Mouse (Mus musculus) layer of hippocampus, postnatal 25 days (tissue): ENCODE measurements around the gene Ldlrad3. TPM values are rescaled to one million over a fixed set of nuclear protein-coding genes. Genes with fewer than 3 reads are reported as not detected.

Source experiments
- DNase-seq, 2 experiments: peaks; one replicate each; pipeline ENCODE4 v3.0.0; 2022; ENCODE audit warnings: mixed read lengths in 2 of 2, low spot score in 1 of 2; ENCODE audit errors: extremely low spot score in 1 of 2
- total RNA-seq, 2 experiments: library from RNA; stranded (reverse); gene quantifications; 2 replicates each; pipeline ENCODE4 v1.2.3; 2021

Gene Ldlrad3
- total RNA-seq, 2 experiments from 2014 or later = 9.2 to 11.5 TPM

DNA sequence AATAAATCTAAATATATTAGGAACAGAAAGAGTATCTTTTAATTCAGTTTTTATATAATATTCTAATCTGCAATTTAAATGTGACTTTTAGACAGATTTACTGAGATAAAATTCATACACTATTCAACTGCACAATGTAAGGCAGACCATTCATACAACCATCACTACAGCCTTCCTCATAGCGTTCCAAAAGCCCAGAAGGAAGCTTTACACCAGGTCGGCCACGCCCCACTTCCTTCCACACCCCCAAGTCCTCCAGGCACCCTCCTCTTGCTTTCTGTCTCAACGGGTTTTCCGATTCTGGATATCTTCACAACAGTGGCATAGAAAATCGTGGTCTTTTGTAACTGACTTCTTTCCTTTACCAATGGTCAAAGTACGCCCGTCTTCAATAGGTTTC lies 39.8 kb downstream of the Ldlrad3 start:
- no peak for DNase-seq

DNA sequence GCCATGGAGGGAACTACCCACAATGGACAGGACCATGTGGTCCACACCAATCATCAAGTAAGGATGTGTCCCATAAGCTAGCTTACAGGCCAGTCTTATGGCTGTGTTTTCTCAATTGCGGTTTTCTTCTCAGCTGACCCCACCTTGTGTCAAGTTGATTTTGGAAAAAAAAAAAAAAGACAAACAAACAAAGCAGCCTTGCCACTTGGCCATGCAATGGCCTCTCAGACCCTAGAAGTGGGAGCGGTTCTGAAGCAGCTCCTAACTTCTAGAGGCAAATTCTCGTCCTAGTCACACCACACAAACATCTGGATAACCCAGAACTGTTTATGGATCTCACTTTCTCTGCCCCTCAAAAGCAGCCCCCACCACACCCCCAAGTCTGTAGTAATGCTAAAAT lies 41.1 kb downstream of the Ldlrad3 start:
- DNase-seq = no peak

DNA sequence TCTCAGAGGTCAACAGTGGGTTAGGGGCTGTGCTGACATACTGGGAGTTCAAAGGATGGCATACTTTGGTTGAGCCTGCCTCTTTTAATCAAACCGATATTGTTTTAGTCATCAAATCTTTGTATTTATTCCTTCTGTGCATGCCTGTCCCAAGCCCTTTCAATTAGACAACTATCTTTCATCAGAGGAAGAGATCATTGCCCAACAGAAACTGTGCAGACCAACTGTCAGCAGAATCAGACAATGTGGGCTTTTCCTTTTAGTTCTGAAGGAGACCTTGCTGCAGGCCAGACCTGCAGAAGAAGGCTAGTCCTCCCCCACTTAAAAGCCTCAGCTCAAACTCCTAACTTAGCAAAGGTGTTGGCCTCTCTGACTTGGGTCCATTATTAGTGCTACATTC lies 41.9 kb downstream of the Ldlrad3 start:
- no peak for DNase-seq

- no peak for DNase-seq
These were observed 43.4 kb downstream of the Ldlrad3 start for GRCm38 (mm10) chr2:102142654-102143271.

DNA sequence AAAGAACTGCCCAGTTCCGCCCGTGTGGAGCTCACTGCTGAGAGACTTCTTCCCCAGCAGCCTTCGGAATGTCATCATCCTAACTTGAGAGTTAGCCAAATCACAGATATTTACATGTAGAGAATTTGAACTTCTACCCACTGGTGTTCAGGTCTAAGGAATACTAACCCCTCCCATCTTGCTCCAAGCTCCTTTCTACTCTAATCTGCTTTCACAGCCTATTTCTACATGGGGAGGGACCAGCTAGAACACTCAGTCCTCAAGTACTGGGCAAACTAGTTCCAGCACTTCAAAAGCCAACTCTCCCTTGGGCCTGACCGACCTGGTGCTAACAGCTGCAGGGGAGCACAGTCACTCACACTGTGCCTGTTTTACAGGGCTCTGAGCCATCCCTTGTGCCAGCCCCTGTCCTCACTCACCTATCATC lies 44.0 kb downstream of the Ldlrad3 start:
- DNase-seq = no peak

DNA sequence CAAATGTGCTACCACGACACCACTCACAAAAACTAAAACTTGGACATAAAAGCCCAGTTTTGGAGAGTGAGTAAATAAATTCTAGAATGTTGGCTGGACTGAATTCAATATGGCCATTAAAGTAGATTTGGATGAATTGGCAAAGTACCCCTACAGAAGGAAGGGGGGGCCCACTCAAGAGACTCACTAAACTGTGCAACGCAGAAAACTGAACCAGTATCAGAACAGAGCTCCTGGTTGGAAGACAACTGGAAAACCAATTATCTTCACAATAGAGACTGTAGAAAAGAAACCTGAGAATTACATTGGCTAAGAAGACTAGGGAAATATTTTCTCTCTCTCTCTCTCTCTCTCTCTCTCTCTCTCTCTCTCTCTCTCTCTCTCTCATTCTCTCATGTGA lies 45.0 kb downstream of the Ldlrad3 start:
- DNase-seq = no peak

GRCm38 (mm10) chr2:102137922-102138321 lies 48.3 kb downstream of the Ldlrad3 start:
- no peak for DNase-seq

DNA sequence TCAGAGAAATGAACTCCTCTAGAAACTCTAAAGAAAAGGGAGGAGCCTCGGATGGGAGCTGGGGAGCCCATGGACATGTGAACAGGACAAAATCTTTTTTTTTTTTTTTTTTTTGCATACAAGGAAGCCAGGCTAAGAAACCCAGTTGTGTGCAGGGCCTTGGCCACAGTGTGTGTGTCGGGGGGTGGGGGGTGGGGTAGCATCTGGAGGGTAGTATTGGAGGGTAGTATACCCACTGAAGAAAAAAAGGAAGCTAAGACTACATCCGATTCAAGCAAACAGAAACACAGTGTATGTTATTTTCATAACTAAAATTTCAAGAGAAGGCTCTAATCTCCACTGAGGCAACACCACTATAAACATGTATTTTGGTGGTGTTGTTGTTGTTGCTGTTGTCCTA lies 50.0 kb downstream of the Ldlrad3 start:
- no peak for DNase-seq

GRCm38 (mm10) chr2:102134510-102135262 lies 51.5 kb downstream of the Ldlrad3 start:
- peak; percentile 58 to 72 for DNase-seq

DNA sequence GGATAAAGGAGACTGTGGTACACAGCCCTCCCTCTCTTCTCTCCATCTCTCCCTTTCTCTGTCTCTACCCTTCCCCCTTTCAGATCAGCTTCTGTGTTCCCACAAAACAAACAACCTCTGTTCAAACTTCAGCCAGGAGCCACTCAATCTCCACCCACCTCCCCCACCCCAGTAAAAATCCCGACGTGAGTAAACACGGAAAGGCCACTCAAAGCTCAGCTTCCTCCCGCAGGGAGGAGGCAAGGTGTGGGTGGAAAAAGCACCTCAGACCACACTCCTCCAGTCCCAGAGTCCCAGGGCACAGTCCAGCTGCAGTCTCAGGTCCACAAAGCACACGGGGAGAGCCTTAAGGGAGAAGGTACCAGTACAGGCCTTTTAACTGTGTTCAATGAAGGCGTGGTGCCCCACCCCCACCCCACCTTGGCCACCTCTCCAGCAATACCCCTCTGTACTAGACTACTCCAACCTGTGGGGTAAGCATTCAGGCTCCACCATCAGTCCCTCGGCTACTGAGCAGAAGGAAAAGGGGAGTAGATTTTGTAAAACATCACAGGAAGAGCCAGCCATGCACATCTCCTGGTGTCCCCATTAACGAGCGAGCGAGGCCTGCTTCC lies 53.1 kb downstream of the Ldlrad3 start:
- DNase-seq = no peak

GRCm38 (mm10) chr2:102130198-102130845 lies 55.9 kb downstream of the Ldlrad3 start:
- peak in 1 of 2 experiments; percentile 29 for DNase-seq

DNA sequence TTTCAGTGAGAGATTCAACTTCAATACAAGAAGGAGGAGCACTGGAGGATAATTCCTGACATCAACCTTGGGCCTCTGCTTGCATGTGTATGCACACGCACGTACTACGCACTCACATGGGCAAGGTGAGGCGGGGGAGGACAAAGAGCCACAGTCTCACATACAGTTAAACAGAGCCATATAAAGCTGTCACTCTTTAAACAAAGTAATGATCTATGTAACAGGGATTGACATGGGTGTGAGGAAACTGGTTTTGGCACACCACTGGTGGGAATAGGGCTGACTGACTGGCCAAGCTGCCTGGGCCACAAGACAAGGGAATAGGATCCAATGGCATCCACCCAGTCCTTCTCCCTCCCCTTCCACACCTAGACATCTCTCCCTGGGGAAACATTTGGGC lies 57.0 kb downstream of the Ldlrad3 start:
- no peak for DNase-seq

- no peak for DNase-seq
These were observed 57.6 kb downstream of the Ldlrad3 start for GRCm38 (mm10) chr2:102128500-102129030.

GRCm38 (mm10) chr2:102127791-102128387 lies 58.3 kb downstream of the Ldlrad3 start:
- no peak for DNase-seq

- no peak for DNase-seq
These were observed 59.0 kb downstream of the Ldlrad3 start for GRCm38 (mm10) chr2:102127221-102127620.

DNA sequence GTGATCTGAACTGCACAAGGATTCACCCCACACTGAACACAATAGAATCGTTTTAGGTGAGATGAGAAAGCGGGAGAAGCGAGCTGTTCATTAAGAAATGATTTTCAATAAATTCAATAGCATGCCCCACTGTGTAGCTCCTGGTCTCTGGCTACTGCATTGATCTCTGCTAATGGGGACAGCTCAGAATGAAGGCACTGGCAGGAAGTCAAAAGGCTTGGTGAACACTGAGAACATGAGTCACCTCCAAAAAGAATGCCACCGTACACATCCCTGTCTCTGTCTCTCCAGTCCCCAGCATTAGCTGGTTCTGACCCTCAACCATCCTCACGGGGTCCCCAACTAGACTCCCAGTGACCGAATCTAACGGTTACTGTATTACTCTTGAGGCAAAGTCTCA lies 60.1 kb downstream of the Ldlrad3 start:
- DNase-seq = no peak

- DNase-seq = no peak
These were observed 61.1 kb downstream of the Ldlrad3 start for GRCm38 (mm10) chr2:102125042-102125441.

GRCm38 (mm10) chr2:102122146-102122515 lies 64.1 kb downstream of the Ldlrad3 start:
- no peak for DNase-seq

DNA sequence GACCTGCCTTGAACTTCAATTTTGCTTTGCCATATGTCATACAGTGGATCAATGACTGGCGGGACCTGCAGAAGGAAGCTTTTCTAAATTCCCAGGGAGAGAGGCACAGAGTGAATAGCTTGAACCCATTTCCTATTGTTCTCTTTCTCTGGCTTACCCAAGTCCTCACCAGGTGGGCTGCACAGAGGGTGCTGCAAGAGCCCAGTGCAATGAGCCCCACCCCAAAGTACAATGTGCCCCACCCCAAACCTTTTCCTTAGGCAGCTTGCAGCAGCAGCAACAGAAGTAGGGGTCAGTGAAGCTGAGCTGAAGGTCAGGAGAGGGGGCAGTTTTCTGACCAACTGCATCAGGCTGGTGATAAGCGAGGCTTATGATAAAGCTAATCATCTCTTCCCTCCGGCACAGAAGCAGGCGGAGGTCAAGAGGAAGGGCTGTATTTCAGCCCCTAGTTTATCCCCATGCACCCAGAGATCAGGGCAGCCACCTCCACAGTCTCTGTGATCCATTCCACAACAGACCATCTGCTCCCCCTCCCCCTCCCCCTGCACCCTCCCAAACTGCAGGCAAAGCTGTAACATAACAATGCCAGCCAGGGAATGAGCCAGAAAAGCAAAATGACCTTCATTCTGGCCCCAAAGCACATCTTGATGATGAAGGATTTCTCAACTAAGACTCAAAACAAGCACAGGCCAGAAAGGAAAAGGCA lies 64.6 kb downstream of the Ldlrad3 start:
- DNase-seq = no peak
